Mouse (Mus musculus): Measurements from ENCODE around the gene Olfr654. TPM values are rescaled to one million over a fixed set of nuclear protein-coding genes. Genes with fewer than 3 reads are reported as not detected.

Gene Olfr654
- polyA plus RNA-seq (2015; fragmentation: Nextera tagmentation; extraction: Ambion mirVana): not detected in 2 replicates

- Histone ChIP-seq H3K4me3 (replicated peaks) (no peak within 1 kb of the TSS), H3K4me2 (no peak within 1 kb of the TSS), H3K9ac (replicated peaks) (no peak within 1 kb of the TSS), H3K36me3 (no peaks in the 10 kb centered on the region), H3K9me3 (replicated peaks) (no peaks in the 10 kb centered on the region), H3K27me3 (replicated peaks) (no peaks in the 10 kb centered on the region), H3K27ac (replicated peaks) (no peak within 1 kb of the TSS), H3K4me1 (no peaks in the 10 kb centered on the region)
- no peak for ATAC-seq (ENCODE audit: low FRiP score)
- WGBS: 92% methylated on average over 4 of the region's 4 CpGs
Measured at GRCm38 (mm10) chr7:104586725-104587124, at the start of gene Olfr654. TSS of gene Olfr654 (plus strand) at chr7:104587025.

GRCm38 (mm10) chr7:104549833-104550232 is 37.0 kb upstream of the Olfr654 start, which contains the start of gene Olfr651:
TSS of gene Olfr651 (plus strand) at chr7:104550133.
- 79% methylated on average over 5 of the region's 5 CpGs for WGBS
- Histone ChIP-seq H3K27me3 (replicated peaks) (no peaks in the 10 kb centered on the region), H3K4me1 (no peaks in the 10 kb centered on the region), H3K4me2 (no peak within 1 kb of the TSS), H3K9ac (replicated peaks) (no peak within 1 kb of the TSS), H3K27ac (replicated peaks) (no peak within 1 kb of the TSS), H3K4me3 (replicated peaks) (no peak within 1 kb of the TSS), H3K9me3 (replicated peaks) (no peaks in the 10 kb centered on the region), H3K36me3 (no peaks in the 10 kb centered on the region)
- ATAC-seq (ENCODE audit: low FRiP score): no peak

- no peak overlapping the region for H3K4me2 ChIP-seq
- H3K4me1 ChIP-seq: no peaks in the 10 kb centered on the region
- no peak overlapping the region for H3K9ac ChIP-seq (replicated peaks)
- WGBS: 80% methylated on average over 1 of the region's 1 CpGs
- no peak for ATAC-seq (ENCODE audit: low FRiP score)
- H3K27ac ChIP-seq (replicated peaks): no peak overlapping the region
- H3K4me3 ChIP-seq (replicated peaks): no peak overlapping the region
- no peaks in the 10 kb centered on the region for H3K36me3 ChIP-seq
- H3K9me3 ChIP-seq (replicated peaks): no peaks in the 10 kb centered on the region
- H3K27me3 ChIP-seq (replicated peaks): no peaks in the 10 kb centered on the region
Measured at GRCm38 (mm10) chr7:104552700-104553099, 34.1 kb upstream of the Olfr654 start.

GRCm38 (mm10) chr7:104560601-104561000 is 26.2 kb upstream of the Olfr654 start, which contains the start of gene Olfr652:
TSS of gene Olfr652 (plus strand) at chr7:104560901.
- no peak within 1 kb of the TSS for H3K4me3 ChIP-seq (replicated peaks)
- no peak for ATAC-seq (ENCODE audit: low FRiP score)
- H3K27me3 ChIP-seq (replicated peaks): no peaks in the 10 kb centered on the region
- H3K4me2 ChIP-seq: no peak within 1 kb of the TSS
- no peaks in the 10 kb centered on the region for H3K4me1 ChIP-seq
- H3K27ac ChIP-seq (replicated peaks): no peak within 1 kb of the TSS
- H3K9ac ChIP-seq (replicated peaks): no peak within 1 kb of the TSS
- H3K9me3 ChIP-seq (replicated peaks): no peaks in the 10 kb centered on the region
- H3K36me3 ChIP-seq: no peaks in the 10 kb centered on the region

DNA sequence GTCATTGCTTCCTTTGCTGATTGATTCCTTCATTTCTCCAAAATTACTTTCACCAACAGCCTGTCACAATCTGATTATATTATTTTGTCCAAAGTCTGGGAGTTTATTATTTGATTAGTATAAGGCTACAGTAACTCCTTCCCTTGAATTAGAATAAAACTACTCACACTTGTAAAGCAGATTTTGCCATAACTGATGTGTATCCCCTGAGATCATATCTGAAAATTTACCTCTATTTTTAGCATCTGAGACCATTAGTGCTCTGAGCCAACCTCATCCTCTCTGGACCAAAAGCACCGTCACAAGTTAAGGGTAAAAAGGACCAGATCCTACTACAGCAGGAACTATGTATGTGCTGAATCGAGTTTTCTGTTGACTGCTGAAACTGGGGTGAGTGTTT is 9.8 kb upstream of the Olfr654 start, which contains the start of gene Olfr653:
TSS of gene Olfr653 (plus strand) at position 301 of the 400 bp plus-strand sequence.
- Histone ChIP-seq H3K27ac (replicated peaks) (no peak within 1 kb of the TSS), H3K4me3 (replicated peaks) (no peak within 1 kb of the TSS), H3K27me3 (replicated peaks) (no peaks in the 10 kb centered on the region), H3K36me3 (no peaks in the 10 kb centered on the region), H3K9ac (replicated peaks) (no peak within 1 kb of the TSS), H3K4me2 (no peak within 1 kb of the TSS), H3K9me3 (replicated peaks) (no peaks in the 10 kb centered on the region), H3K4me1 (no peaks in the 10 kb centered on the region)
- ATAC-seq (ENCODE audit: low FRiP score): no peak
- WGBS: 83% methylated on average over 2 of the region's 2 CpGs

DNA sequence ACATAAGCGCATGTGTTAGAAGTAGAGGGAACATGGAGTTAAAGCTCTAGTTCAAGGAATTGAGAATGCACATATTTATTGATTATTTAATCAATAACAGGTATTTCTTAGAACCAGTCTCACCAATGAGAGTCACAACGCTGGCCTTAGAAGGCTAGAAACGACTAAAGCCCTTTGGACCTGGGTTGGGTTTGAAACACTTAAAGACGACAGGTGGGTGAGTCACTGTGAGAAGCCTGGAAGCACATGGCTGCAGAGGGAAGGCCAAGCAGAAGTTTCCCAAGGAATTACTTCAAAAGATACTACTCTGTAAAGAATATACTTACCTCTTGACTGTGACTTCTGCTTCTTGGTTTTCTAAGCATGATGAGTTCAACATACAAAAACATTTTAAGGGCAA is 6.0 kb upstream of the Olfr654 start:
- Histone ChIP-seq H3K4me3 (replicated peaks) (no peak overlapping the region), H3K4me2 (no peak overlapping the region), H3K9ac (replicated peaks) (no peak overlapping the region), H3K36me3 (no peaks in the 10 kb centered on the region), H3K9me3 (replicated peaks) (no peaks in the 10 kb centered on the region), H3K4me1 (no peaks in the 10 kb centered on the region), H3K27me3 (replicated peaks) (no peaks in the 10 kb centered on the region), H3K27ac (replicated peaks) (no peak overlapping the region)
- ATAC-seq (ENCODE audit: low FRiP score): no peak
- WGBS: 93% methylated on average over 4 of the region's 4 CpGs

DNA sequence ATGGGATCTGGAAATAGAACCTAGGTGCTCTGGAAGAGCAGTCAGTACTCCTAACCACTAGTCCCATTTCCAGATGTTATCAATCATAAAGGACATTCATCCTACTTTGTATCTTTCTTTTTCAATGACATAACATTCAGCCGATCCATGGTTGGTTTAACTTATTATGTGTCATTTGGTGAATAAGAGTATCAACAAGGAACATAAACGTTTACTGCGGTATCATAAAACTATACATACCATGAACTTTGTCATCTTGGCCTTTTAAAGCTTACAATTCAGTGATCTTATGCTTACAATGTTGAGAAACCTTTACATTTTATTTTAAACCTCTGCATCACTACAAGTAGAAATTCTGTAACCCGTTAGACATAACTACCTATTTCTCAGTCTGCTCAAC is 5.4 kb upstream of the Olfr654 start:
- no peak overlapping the region for H3K4me3 ChIP-seq (replicated peaks)
- H3K4me1 ChIP-seq: no peaks in the 10 kb centered on the region
- 89% methylated on average over 4 of the region's 4 CpGs for WGBS
- H3K27ac ChIP-seq (replicated peaks): no peak overlapping the region
- H3K4me2 ChIP-seq: no peak overlapping the region
- H3K27me3 ChIP-seq (replicated peaks): no peaks in the 10 kb centered on the region
- H3K9me3 ChIP-seq (replicated peaks): no peaks in the 10 kb centered on the region
- ATAC-seq (ENCODE audit: low FRiP score): no peak
- no peaks in the 10 kb centered on the region for H3K36me3 ChIP-seq
- H3K9ac ChIP-seq (replicated peaks): no peak overlapping the region

DNA sequence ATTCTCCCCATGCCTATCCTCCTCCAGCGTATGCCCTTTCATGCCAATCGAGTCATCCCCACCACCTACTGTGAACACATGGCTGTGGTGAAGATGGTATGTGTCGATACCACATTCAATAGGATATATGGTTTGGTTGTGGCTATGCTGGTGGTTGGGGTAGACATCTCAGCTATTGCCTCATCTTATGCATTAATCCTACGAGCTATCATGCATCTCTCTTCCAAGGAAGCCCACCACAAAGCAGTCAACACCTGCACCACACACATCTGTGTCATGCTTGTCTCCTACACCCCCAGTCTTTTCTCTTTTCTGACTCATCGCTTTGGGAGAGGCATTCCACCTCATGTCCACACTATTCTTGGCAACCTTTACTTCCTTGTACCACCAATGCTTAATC is 1.4 kb downstream of the Olfr654 start:
- H3K27me3 ChIP-seq (replicated peaks): no peaks in the 10 kb centered on the region
- H3K36me3 ChIP-seq: no peaks in the 10 kb centered on the region
- no peak overlapping the region for H3K27ac ChIP-seq (replicated peaks)
- H3K4me2 ChIP-seq: no peak overlapping the region
- no peak for ATAC-seq (ENCODE audit: low FRiP score)
- H3K9ac ChIP-seq (replicated peaks): no peak overlapping the region
- H3K4me1 ChIP-seq: no peaks in the 10 kb centered on the region
- H3K4me3 ChIP-seq (replicated peaks): no peak overlapping the region
- no peaks in the 10 kb centered on the region for H3K9me3 ChIP-seq (replicated peaks)
- WGBS: 85% methylated on average over 5 of the region's 5 CpGs

- no peaks in the 10 kb centered on the region for H3K27me3 ChIP-seq (replicated peaks)
- H3K4me3 ChIP-seq (replicated peaks): no peak within 1 kb of the TSS
- no peaks in the 10 kb centered on the region for H3K36me3 ChIP-seq
- no peak within 1 kb of the TSS for H3K27ac ChIP-seq (replicated peaks)
- no peak for ATAC-seq (ENCODE audit: low FRiP score)
- H3K4me1 ChIP-seq: no peaks in the 10 kb centered on the region
- no peak within 1 kb of the TSS for H3K4me2 ChIP-seq
- 88% methylated on average over 2 of the region's 2 CpGs for WGBS
- no peak within 1 kb of the TSS for H3K9ac ChIP-seq (replicated peaks)
- no peaks in the 10 kb centered on the region for H3K9me3 ChIP-seq (replicated peaks)
Measured at GRCm38 (mm10) chr7:104601679-104602078, 14.9 kb downstream of the Olfr654 start, which contains the start of gene Olfr655. TSS of gene Olfr655 (minus strand) at chr7:104601779.

DNA sequence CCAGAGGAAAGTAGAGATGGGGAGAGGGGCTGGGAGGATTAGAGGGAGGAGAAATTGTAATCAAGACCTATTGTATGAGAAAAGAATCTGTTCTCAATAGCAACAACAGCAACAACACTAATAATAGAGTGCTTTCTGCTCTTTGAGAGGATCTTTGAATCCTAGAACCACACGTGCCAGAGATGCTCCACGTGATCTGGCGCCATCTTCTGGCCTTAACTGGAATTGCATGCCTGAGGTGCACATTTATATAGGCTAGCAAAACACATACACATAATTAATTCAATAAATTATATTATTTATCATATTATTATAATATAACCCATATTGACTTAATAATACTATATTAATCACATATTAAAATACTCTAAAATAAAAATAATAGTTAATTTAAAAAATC is 16.3 kb downstream of the Olfr654 start:
- H3K4me1 ChIP-seq: no peaks in the 10 kb centered on the region
- no peak overlapping the region for H3K27ac ChIP-seq (replicated peaks)
- no peak for ATAC-seq (ENCODE audit: low FRiP score)
- no peak overlapping the region for H3K4me2 ChIP-seq
- H3K4me3 ChIP-seq (replicated peaks): no peak overlapping the region
- H3K27me3 ChIP-seq (replicated peaks): no peaks in the 10 kb centered on the region
- no peak overlapping the region for H3K9ac ChIP-seq (replicated peaks)
- WGBS: 7% methylated on average over 3 of the region's 3 CpGs
- no peaks in the 10 kb centered on the region for H3K9me3 ChIP-seq (replicated peaks)
- no peaks in the 10 kb centered on the region for H3K36me3 ChIP-seq

DNA sequence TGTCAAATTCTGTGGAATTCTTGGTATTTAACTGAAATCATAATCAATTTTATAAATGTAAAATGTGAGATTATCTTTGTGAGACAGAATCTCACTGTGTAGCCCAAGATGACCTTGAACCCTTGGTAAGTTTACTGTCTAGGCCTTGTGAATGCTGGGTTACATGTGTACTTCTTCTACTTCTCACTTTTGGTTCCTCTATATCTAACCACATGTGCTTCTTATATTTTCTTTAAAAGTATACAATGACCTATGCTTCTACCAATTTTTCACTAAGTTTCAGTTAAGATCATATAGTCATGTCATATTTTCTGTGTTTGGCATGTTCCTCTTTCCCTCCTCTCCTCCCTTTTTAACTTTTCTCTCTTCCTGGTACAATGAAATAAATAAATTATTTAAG is 17.9 kb downstream of the Olfr654 start:
- Histone ChIP-seq H3K9ac (replicated peaks) (no peak overlapping the region), H3K27ac (replicated peaks) (no peak overlapping the region), H3K4me3 (replicated peaks) (no peak overlapping the region), H3K36me3 (no peaks in the 10 kb centered on the region), H3K27me3 (replicated peaks) (no peaks in the 10 kb centered on the region), H3K4me2 (no peak overlapping the region), H3K4me1 (no peaks in the 10 kb centered on the region), H3K9me3 (replicated peaks) (no peaks in the 10 kb centered on the region)
- ATAC-seq (ENCODE audit: low FRiP score): no peak

GRCm38 (mm10) chr7:104613655-104614054 is 26.8 kb downstream of the Olfr654 start, which contains the start of gene Olfr656:
TSS of gene Olfr656 (plus strand) at chr7:104613955.
- no peaks in the 10 kb centered on the region for H3K4me1 ChIP-seq
- no peaks in the 10 kb centered on the region for H3K9me3 ChIP-seq (replicated peaks)
- no peak within 1 kb of the TSS for H3K4me2 ChIP-seq
- H3K27ac ChIP-seq (replicated peaks): no peak within 1 kb of the TSS
- H3K9ac ChIP-seq (replicated peaks): no peak within 1 kb of the TSS
- WGBS: 81% methylated on average over 4 of the region's 4 CpGs
- no peaks in the 10 kb centered on the region for H3K36me3 ChIP-seq
- H3K27me3 ChIP-seq (replicated peaks): no peaks in the 10 kb centered on the region
- H3K4me3 ChIP-seq (replicated peaks): no peak within 1 kb of the TSS
- no peak for ATAC-seq (ENCODE audit: low FRiP score)

GRCm38 (mm10) chr7:104624494-104624893 is 37.7 kb downstream of the Olfr654 start, which contains the start of gene Olfr657:
TSS of gene Olfr657 (plus strand) at chr7:104624794.
- no peaks in the 10 kb centered on the region for H3K27me3 ChIP-seq (replicated peaks)
- ATAC-seq (ENCODE audit: low FRiP score): no peak
- H3K9me3 ChIP-seq (replicated peaks): no peaks in the 10 kb centered on the region

More at GRCm38 (mm10) chr7:104624494-104624893, 37.7 kb downstream of the Olfr654 start, which contains the start of gene Olfr657:
- Histone ChIP-seq H3K27ac (replicated peaks) (no peak within 1 kb of the TSS), H3K4me2 (no peak within 1 kb of the TSS), H3K4me3 (replicated peaks) (no peak within 1 kb of the TSS), H3K36me3 (no peaks in the 10 kb centered on the region), H3K9ac (replicated peaks) (no peak within 1 kb of the TSS), H3K4me1 (no peaks in the 10 kb centered on the region)

All from neural tube, embryonic 15.5 days (tissue).